Mouse (Mus musculus) MEL (cell line): ENCODE data around the gene Arhgap30.
A peak's percentile ranks its signal among the peaks of the same experiment; 100 is the strongest.

Source experiments
- EP300 ChIP-seq, 2 experiments: IDR thresholded peaks; 2 replicates each; pipeline ENCODE4 v1.6.1; 2011; ENCODE audit warnings: improper control_type of control experiment in 2 of 2, low read length in 2 of 2, low read depth in 1 of 2, mild to moderate bottlenecking in 1 of 2
- KAT2A ChIP-seq: conservative IDR thresholded peaks from 2 replicates; pipeline ENCODE4 v1.6.1; 2012; ENCODE audit warnings: low read depth, low read length, improper control_type of control experiment, inconsistent platforms
- MAFK ChIP-seq: IDR thresholded peaks from 2 replicates; pipeline ENCODE4 v1.6.1; 2011; ENCODE audit warnings: low read depth, mild to moderate bottlenecking, low read length, improper control_type of control experiment, borderline replicate concordance
- MAZ ChIP-seq: IDR thresholded peaks from 2 replicates; pipeline ENCODE4 v1.6.1; 2012; ENCODE audit warnings: low read depth, mild to moderate bottlenecking, inconsistent platforms, low read length, improper control_type of control experiment
- POLR2A ChIP-seq, 2 experiments: IDR thresholded peaks; 2 replicates each; pipeline ENCODE4 v1.6.1; 2011 to 2012; ENCODE audit warnings: low read length in 2 of 2, mild to moderate bottlenecking in 2 of 2, control low read depth in 1 of 2, improper control_type of control experiment in 1 of 2, low read depth in 1 of 2, moderate library complexity in 1 of 2; ENCODE audit not compliant: control insufficient read depth in 1 of 2, insufficient read depth in 1 of 2, poor library complexity in 1 of 2
- RAD21 ChIP-seq: IDR thresholded peaks from 2 replicates; pipeline ENCODE4 v1.6.1; 2011; ENCODE audit warnings: mild to moderate bottlenecking, low read depth, low read length, improper control_type of control experiment
- USF2 ChIP-seq, 2 experiments: IDR thresholded peaks; 2 replicates each; pipeline ENCODE4 v1.6.1; 2011 to 2012; ENCODE audit warnings: improper control_type of control experiment in 2 of 2, low read length in 2 of 2, borderline replicate concordance in 1 of 2, inconsistent platforms in 1 of 2, low read depth in 1 of 2, mild to moderate bottlenecking in 1 of 2; ENCODE audit not compliant: insufficient read depth in 1 of 2
- ZC3H11A ChIP-seq: IDR thresholded peaks from 2 replicates; pipeline ENCODE4 v1.6.1; 2012; ENCODE audit warnings: low read depth, mild to moderate bottlenecking, inconsistent platforms, low read length, improper control_type of control experiment

GRCm38 (mm10) chr1:171387099-171387498, 1.7 kb upstream of the Arhgap30 start:
- no peak for TF ChIP-seq POLR2A (IDR thresholded peaks at IDR 0.05; ENCODE audit: control insufficient read depth in 1 of 2, insufficient read depth in 1 of 2, low read depth in 1 of 2, low read length in 2 of 2, poor library complexity in 1 of 2)
- no peak for TF ChIP-seq MAZ
- TF ChIP-seq MAFK, result no peak
- TF ChIP-seq ZC3H11A, result no peak
- TF ChIP-seq USF2 (IDR thresholded peaks at IDR 0.05; ENCODE audit: borderline replicate concordance in 1 of 2, insufficient read depth in 1 of 2, low read depth in 1 of 2, low read length in 2 of 2), result no peak
- no peak for TF ChIP-seq EP300 (IDR thresholded peaks at IDR 0.05; ENCODE audit: low read depth in 1 of 2, low read length in 2 of 2)
- no peak for TF ChIP-seq KAT2A
- peak; percentile 25 for TF ChIP-seq RAD21
